Mouse (Mus musculus) kidney, embryonic 15.5 days (tissue): ENCODE data around the gene Vsig8. TPM values are rescaled to one million over a fixed set of nuclear protein-coding genes. Genes with fewer than 3 reads are reported as not detected.

Experiments
- ATAC-seq: fragments of 200-750 bp; cut with Nextera tagmentation; replicated peaks from 2 replicates; pipeline ENCODE4 v1.8.0; 2017; ENCODE audit warnings: moderate TSS enrichment; ENCODE audit not compliant: low FRiP score
- H3K27ac ChIP-seq: fragments of 300-500 bp; sonication (generic); 2 replicates; pipeline ENCODE4 v1.5.1; 2015; ENCODE audit warnings: mild to moderate bottlenecking, inconsistent platforms
- H3K27me3 ChIP-seq: fragments of 300-500 bp; sonication (generic); 2 replicates; pipeline ENCODE4 v1.6.1; 2015; ENCODE audit warnings: inconsistent platforms
- H3K36me3 ChIP-seq: fragments of 300-500 bp; sonication (generic); 2 replicates; pipeline ENCODE4 v1.6.1; 2015; ENCODE audit warnings: inconsistent platforms
- H3K4me1 ChIP-seq: fragments of 300-500 bp; sonication (generic); 2 replicates; pipeline ENCODE4 v1.6.1; 2015; ENCODE audit warnings: inconsistent platforms
- H3K4me2 ChIP-seq: fragments of 300-500 bp; sonication (generic); 2 replicates; pipeline ENCODE4 v1.6.1; 2015; ENCODE audit warnings: moderate library complexity, mild to moderate bottlenecking, inconsistent platforms
- H3K4me3 ChIP-seq: fragments of 300-500 bp; sonication (generic); replicated peaks from 2 replicates; pipeline ENCODE4 v1.5.1; 2015; ENCODE audit warnings: mild to moderate bottlenecking, inconsistent platforms
- H3K9ac ChIP-seq: fragments of 300-500 bp; sonication (generic); 2 replicates; pipeline ENCODE4 v1.6.1; 2015; ENCODE audit warnings: mild to moderate bottlenecking, inconsistent platforms
- H3K9me3 ChIP-seq: fragments of 300-500 bp; sonication (generic); replicated peaks from 2 replicates; pipeline ENCODE4 v1.6.1; 2016; ENCODE audit warnings: inconsistent platforms
- WGBS: fragments of 180-500 bp; shearing (Covaris S2); methylation state at CpG from one replicate; pipeline ENCODE4 v1.1.7; 2015; ENCODE audit warnings: mixed read lengths; 5-methylcytosine and 5-hydroxymethylcytosine counted together
- polyA plus RNA-seq: library from polyadenylated mRNA; unstranded; fragments of >200 nt; fragmentation: Nextera tagmentation; extraction: Ambion mirVana; gene quantifications from 2 replicates; pipeline ENCODE4 v1.2.1, GENCODE M21; 2015

Vsig8 gene
- polyA plus RNA-seq, 1 experiment from 2014 or later = 0.57 TPM

DNA sequence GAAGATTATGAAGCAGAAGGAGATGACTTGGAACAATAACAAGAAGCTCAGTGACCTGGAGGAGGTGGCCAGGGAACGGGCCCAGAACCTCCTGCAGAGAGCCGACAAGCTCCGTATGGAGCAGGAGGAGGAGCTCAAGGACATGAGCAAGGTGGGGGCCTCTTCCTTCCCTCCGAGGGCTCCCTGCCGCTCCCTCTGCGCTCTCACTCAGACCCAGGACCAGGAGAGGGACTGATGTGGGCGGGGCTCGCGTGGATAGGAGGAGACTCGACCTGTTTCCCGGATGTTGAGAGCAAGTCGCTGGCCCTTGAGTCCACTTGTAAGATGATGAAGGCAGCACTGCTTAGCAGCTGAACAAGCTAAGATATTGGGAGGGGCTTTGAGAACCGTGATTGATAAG, 23.2 kb upstream of the Vsig8 start:
- H3K27ac ChIP-seq = no peak overlapping the region
- WGBS = under 1% methylated on average over 13 of the region's 13 CpGs
- H3K4me1 ChIP-seq = peaks cover 22% of the 10 kb centered on the region
- H3K36me3 ChIP-seq = no peaks in the 10 kb centered on the region
- H3K4me2 ChIP-seq = peak overlapping the region; percentile 64
- peak overlapping the region; percentile 5; the same call in 1 of the 2 replicates for H3K9ac ChIP-seq
- H3K4me3 ChIP-seq = peak overlapping the region; percentile 39
- peaks cover 9% of the 10 kb centered on the region; the same call in 1 of the 2 replicates for H3K27me3 ChIP-seq
- no peaks in the 10 kb centered on the region for H3K9me3 ChIP-seq
- ATAC-seq = peak; percentile 79

DNA sequence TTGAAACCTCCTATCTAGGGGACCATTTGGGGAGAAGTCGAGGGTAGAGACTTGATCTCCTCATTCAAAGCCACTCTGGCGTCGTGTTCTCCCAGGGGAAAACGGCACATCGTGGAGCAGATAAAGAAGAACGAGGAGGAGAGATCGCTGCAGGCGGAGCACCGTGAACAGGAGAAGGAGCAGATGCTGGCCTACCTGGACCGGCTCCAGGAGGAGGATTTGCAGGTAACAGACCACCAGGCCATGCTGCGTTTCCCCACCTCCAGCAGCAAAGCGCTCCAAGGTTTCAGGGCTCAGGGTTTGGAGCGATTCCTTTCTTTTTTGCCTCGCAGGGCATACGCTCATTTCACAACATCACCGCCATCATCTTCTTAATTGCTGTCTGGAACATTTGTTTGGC, 20.6 kb upstream of the Vsig8 start:
- Histone ChIP-seq H3K9ac (no peak overlapping the region), H3K9me3 (no peaks in the 10 kb centered on the region), H3K27me3 (0 out of 2 replicates have a peak, but pooled peaks cover 3% of the 10 kb centered on the region), H3K4me2 (no peak overlapping the region), H3K27ac (no peak overlapping the region), H3K4me1 (peaks cover 22% of the 10 kb centered on the region), H3K4me3 (no peak overlapping the region), H3K36me3 (no peaks in the 10 kb centered on the region)
- WGBS = 88% methylated on average over 16 of the region's 16 CpGs
- ATAC-seq = no peak

GRCm38 (mm10) chr1:172539827-172540226, 15.9 kb upstream of the Vsig8 start:
- Histone ChIP-seq H3K27me3 (peaks cover 3% of the 10 kb centered on the region; the same call in 1 of the 2 replicates), H3K4me3 (no peak overlapping the region), H3K4me2 (no peak overlapping the region), H3K4me1 (no peaks in the 10 kb centered on the region), H3K9ac (no peak overlapping the region), H3K27ac (no peak overlapping the region), H3K36me3 (no peaks in the 10 kb centered on the region), H3K9me3 (no peaks in the 10 kb centered on the region)
- ATAC-seq = no peak
- WGBS = 73% methylated on average over 6 of the region's 6 CpGs

GRCm38 (mm10) chr1:172540283-172540820, 15.4 kb upstream of the Vsig8 start:
- H3K27ac ChIP-seq = no peak overlapping the region
- H3K9ac ChIP-seq = no peak overlapping the region
- no peak for ATAC-seq
- H3K4me2 ChIP-seq = no peak overlapping the region
- no peak overlapping the region for H3K4me3 ChIP-seq
- H3K36me3 ChIP-seq = no peaks in the 10 kb centered on the region
- peaks cover 3% of the 10 kb centered on the region; the same call in 1 of the 2 replicates for H3K27me3 ChIP-seq
- WGBS = 66% methylated on average over 11 of the region's 11 CpGs
- H3K9me3 ChIP-seq = no peaks in the 10 kb centered on the region
- no peaks in the 10 kb centered on the region for H3K4me1 ChIP-seq

- ATAC-seq = no peak
Measured at GRCm38 (mm10) chr1:172546062-172546461, 9.7 kb upstream of the Vsig8 start.

DNA sequence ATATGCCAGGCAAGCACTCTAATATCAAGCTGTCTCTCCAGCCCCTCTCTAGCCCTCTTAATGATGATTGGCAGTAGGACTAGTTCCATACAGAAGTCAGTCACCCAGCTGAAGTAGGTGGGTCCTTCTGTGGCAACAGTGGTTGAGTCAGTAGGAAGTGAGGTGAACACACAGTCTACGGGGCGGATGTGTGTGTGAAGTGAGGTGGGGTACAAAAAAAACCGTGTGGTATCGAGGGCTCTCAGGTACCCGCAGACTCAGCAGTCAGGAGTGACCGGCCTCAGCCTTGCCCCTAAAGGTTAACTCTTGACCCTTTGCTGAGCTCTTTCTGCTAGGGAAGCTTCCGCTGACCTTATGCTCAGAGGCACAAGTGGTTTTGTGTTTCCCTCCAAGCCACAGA, 7.2 kb upstream of the Vsig8 start:
- no peak overlapping the region for H3K4me2 ChIP-seq
- H3K36me3 ChIP-seq = no peaks in the 10 kb centered on the region
- ATAC-seq = no peak
- H3K27ac ChIP-seq = no peak overlapping the region
- peaks cover 10% of the 10 kb centered on the region; the same call in 1 of the 2 replicates for H3K27me3 ChIP-seq
- no peak overlapping the region for H3K9ac ChIP-seq
- no peak overlapping the region for H3K4me3 ChIP-seq
- no peaks in the 10 kb centered on the region for H3K9me3 ChIP-seq
- H3K4me1 ChIP-seq = peaks cover 37% of the 10 kb centered on the region
- 43% methylated on average over 7 of the region's 7 CpGs for WGBS

More at GRCm38 (mm10) chr1:172546062-172546461, 9.7 kb upstream of the Vsig8 start:
- Histone ChIP-seq H3K9ac (no peak overlapping the region), H3K9me3 (no peaks in the 10 kb centered on the region), H3K4me1 (peaks cover 24% of the 10 kb centered on the region), H3K27ac (no peak overlapping the region), H3K4me3 (no peak overlapping the region), H3K4me2 (no peak overlapping the region), H3K36me3 (no peaks in the 10 kb centered on the region), H3K27me3 (peaks cover 6% of the 10 kb centered on the region; the same call in 1 of the 2 replicates)
- 95% methylated on average over 4 of the region's 4 CpGs for WGBS

GRCm38 (mm10) chr1:172549314-172549713, 6.4 kb upstream of the Vsig8 start:
- peaks cover 41% of the 10 kb centered on the region for H3K4me1 ChIP-seq
- peaks cover 10% of the 10 kb centered on the region; the same call in 1 of the 2 replicates for H3K27me3 ChIP-seq
- H3K4me3 ChIP-seq = peak overlapping the region; percentile 52
- ATAC-seq = no peak
- no peaks in the 10 kb centered on the region for H3K36me3 ChIP-seq
- no peak overlapping the region for H3K9ac ChIP-seq
- H3K9me3 ChIP-seq = no peaks in the 10 kb centered on the region
- WGBS = 21% methylated on average over 2 of the region's 2 CpGs
- no peak overlapping the region for H3K27ac ChIP-seq
- peak overlapping the region; percentile 71 for H3K4me2 ChIP-seq

GRCm38 (mm10) chr1:172549717-172550116, 6.0 kb upstream of the Vsig8 start:
- no peak overlapping the region for H3K27ac ChIP-seq
- H3K27me3 ChIP-seq = peaks cover 10% of the 10 kb centered on the region; the same call in 1 of the 2 replicates
- peak overlapping the region; percentile 71 for H3K4me2 ChIP-seq
- no peaks in the 10 kb centered on the region for H3K9me3 ChIP-seq
- peaks cover 45% of the 10 kb centered on the region for H3K4me1 ChIP-seq
- H3K36me3 ChIP-seq = no peaks in the 10 kb centered on the region
- peak overlapping the region; percentile 52 for H3K4me3 ChIP-seq
- H3K9ac ChIP-seq = 0 out of 2 replicates have a peak overlapping the region, but pooled peaks have one; percentile 33
- 6% methylated on average over 8 of the region's 8 CpGs for WGBS
- ATAC-seq = no peak

- H3K36me3 ChIP-seq = no peaks in the 10 kb centered on the region
- 0 out of 2 replicates have a peak overlapping the region, but pooled peaks have one; percentile 6 for H3K27ac ChIP-seq
- H3K4me2 ChIP-seq = peak overlapping the region; percentile 71
- H3K27me3 ChIP-seq = peaks cover 10% of the 10 kb centered on the region; the same call in 1 of the 2 replicates
- peak overlapping the region; percentile 33; the same call in 1 of the 2 replicates for H3K9ac ChIP-seq
- H3K4me3 ChIP-seq = peak overlapping the region; percentile 52
- WGBS = 1% methylated on average over 8 of the region's 8 CpGs
- ATAC-seq = peak; percentile 92
- H3K9me3 ChIP-seq = no peaks in the 10 kb centered on the region
- peaks cover 54% of the 10 kb centered on the region for H3K4me1 ChIP-seq
Measured at GRCm38 (mm10) chr1:172550551-172550951, 5.2 kb upstream of the Vsig8 start.

DNA sequence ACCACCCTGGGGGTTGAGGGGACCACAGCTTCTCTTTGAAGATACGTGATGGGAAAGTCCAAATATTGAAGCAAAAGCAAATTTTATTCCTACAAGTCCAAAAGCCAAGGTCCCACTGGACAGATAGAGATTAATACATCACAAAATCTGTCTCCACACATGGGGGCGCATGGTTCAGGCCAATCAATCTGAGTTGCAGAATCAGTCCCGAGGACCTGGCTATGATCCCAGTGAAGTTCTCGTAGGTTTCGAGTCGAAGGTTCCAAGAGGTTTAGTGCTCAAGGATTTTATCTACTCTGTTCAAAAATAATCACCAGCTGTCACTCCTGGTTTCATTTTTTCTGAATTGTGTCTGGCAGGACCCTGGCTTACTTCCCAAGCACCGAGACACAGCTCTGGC, 4.7 kb upstream of the Vsig8 start:
- Histone ChIP-seq H3K9me3 (no peaks in the 10 kb centered on the region), H3K4me2 (peak overlapping the region; percentile 71), H3K9ac (no peak overlapping the region), H3K27me3 (peaks cover 12% of the 10 kb centered on the region; the same call in 1 of the 2 replicates), H3K4me3 (peak overlapping the region; percentile 52), H3K4me1 (peaks cover 58% of the 10 kb centered on the region), H3K36me3 (no peaks in the 10 kb centered on the region), H3K27ac (0 out of 2 replicates have a peak overlapping the region, but pooled peaks have one; percentile 6)
- ATAC-seq = no peak
- WGBS = 42% methylated on average over 7 of the region's 7 CpGs

DNA sequence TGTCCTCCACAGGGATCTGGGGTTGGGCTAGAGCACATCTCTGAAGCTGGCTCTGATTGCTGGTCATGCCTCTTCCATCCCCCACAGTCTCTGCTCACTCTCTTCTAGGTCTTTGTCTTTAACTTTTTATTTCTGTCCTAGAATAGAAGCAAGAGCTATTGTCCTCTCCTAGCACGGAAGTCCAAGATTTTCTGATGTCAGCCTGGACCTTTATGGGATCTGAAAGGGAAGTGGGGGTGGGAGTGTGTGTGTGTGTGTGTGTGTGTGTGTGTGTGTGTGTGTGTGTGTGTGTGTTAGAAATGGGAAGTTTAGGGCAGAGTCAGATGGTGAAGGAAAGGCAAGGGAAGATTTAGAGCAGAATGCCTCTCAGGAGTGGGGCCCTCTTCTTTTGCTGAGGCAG, 3.1 kb upstream of the Vsig8 start:
- H3K4me1 ChIP-seq = peaks cover 59% of the 10 kb centered on the region
- no peak overlapping the region for H3K4me3 ChIP-seq
- no peaks in the 10 kb centered on the region for H3K36me3 ChIP-seq
- no peak overlapping the region for H3K4me2 ChIP-seq
- peak overlapping the region; percentile 49; the same call in 1 of the 2 replicates for H3K27ac ChIP-seq
- H3K27me3 ChIP-seq = peaks cover 19% of the 10 kb centered on the region; the same call in 1 of the 2 replicates
- no peak for ATAC-seq
- no peaks in the 10 kb centered on the region for H3K9me3 ChIP-seq
- WGBS = 53% methylated on average over 1 of the region's 1 CpGs
- no peak overlapping the region for H3K9ac ChIP-seq

DNA sequence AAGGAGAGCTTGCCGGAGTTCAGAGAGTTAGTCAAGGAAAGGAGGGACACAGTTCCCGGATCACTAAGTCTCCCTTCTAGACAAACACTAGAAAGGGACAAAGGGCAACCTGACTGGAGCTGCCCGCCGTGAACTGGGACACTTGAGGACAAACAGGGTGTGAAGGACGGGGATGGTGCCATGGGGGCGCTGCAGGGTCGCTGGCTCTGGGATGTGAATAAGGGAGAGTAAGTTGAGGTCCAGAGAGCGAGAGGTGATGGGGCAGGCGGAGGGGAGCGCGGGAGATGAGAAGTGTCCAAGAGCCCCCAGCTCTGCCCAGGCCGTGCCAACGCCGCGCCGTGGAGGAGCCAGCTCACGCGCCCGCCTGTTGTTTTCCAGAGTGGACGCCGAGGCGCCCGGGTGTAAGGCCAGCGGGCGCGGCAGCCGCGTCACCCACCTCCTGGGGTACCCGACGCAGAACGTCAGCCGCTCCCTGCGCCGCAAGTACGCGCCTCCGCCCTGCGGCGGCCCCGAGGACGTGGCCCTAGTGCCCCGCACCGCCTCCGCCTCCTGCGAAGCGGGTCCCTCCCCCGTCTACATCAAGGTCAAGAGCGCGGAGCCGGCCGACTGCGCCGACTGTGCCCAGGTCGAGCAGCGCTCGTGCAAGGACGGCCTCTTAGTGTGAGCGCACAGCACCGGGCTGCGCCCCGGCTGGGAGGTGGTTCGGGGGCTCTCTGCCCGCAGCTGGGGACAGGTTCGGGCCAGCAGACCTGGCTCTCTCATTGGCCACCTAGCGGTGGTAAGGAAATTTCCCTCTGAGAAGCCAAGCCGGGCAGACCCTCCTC, 7.1 kb downstream of the Vsig8 start:
- Histone ChIP-seq H3K9ac (peak overlapping the region; percentile 59), H3K4me1 (peaks cover 20% of the 10 kb centered on the region), H3K4me2 (peak overlapping the region; percentile 99), H3K36me3 (no peaks in the 10 kb centered on the region), H3K27me3 (peaks cover 36% of the 10 kb centered on the region), H3K9me3 (no peaks in the 10 kb centered on the region), H3K27ac (peak overlapping the region; percentile 24), H3K4me3 (peak overlapping the region; percentile 66)
- ATAC-seq = peak; percentile 90
- under 1% methylated on average over 66 of the region's 66 CpGs for WGBS
